Mouse (Mus musculus): ENCODE measurements around the gene Nepro.

DNA sequence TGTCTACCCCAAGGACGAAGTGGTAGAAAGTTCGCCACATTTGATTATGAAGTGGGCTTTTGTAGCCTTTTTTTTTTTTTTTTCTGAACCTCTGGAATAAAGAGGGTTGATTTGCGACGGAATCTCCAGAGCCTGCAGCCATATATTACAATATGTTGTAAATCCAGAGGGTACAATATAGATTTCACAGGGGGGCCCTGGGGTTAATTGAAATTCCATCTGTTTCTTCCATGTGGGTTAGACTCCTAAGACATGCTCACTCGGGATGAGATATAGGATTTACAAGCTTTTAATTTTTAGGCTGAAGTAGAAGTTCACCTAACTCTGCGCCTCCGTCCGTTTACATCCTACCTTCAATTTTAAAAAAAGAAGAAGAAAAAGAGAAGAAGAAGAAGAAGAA is 45.0 kb upstream of the Nepro start:
- no peak for TF ChIP-seq CTCF (IDR thresholded peaks at IDR 0.05; ENCODE audit: low read depth, low read length)
- no peak for TF ChIP-seq GATA1 (IDR thresholded peaks at IDR 0.05; ENCODE audit: borderline replicate concordance, low read length)
- TF ChIP-seq TAL1 (conservative IDR thresholded peaks at IDR 0.05; ENCODE audit: low read depth, low read length): no peak
- TF ChIP-seq POLR2AphosphoS5 (IDR thresholded peaks at IDR 0.05; ENCODE audit: insufficient replicate concordance, low read depth, low read length): no peak
- TF ChIP-seq GATA2 (IDR thresholded peaks at IDR 0.05; ENCODE audit: borderline replicate concordance, low read depth, low read length): no peak
